In the genomic region with DNA sequence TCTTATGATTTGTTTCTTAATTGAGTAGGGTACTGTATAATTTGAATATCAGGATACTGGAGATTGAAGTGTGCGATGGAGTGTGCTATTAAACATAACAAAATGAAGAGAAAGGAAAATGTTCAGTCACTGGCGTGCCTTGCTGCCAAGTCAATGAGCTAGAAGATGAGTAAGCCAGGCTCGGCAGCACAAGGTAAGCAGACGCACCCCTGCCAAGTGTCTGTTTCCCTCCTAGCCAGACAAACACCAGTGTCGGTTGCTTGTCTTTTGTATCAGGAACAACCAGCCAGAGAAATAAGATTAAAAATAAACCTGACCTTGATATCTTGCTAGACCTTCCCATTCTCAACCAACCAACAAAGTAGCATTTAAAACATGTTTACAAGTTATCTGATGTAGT, we compare ENCODE assay signal across 11 mouse cellular contexts. TPM values are rescaled to one million over a fixed set of nuclear protein-coding genes. Genes with fewer than 3 reads are reported as not detected.
DNase-seq lines count a peak whose midpoint lies in the region; ATAC-seq and TF ChIP-seq lines count a peak whose summit lies in the region.
"Had no signal": no experiment of that assay in that cellular context is flagged by ENCODE, and none has a peak within 500 bp of the region (broad histone marks: within the 10 kb centered on the region; RNA-seq: fewer than 3 reads in every experiment).

No protein-coding gene starts in this region.

- no peak for TF ChIP-seq CTCF in kidney, adult 2 months (conservative IDR thresholded peaks at IDR 0.05; ENCODE audit: insufficient read depth, insufficient read length, low read depth, low read length)
- no peak for TF ChIP-seq CTCF in hindbrain, postnatal 0 days (IDR thresholded peaks at IDR 0.05; ENCODE audit: low read depth)

- TF ChIP-seq POLR2A in kidney, adult 2 months (IDR thresholded peaks at IDR 0.05; ENCODE audit: low read depth, low read length) = no peak

- H3K9ac ChIP-seq in kidney, embryonic 14.5 days (ENCODE audit: low read depth, low read length) = no peak overlapping the region
- no peak overlapping the region for H3K9ac ChIP-seq in hindbrain, postnatal 0 days (replicated peaks; ENCODE audit: low read length)
- H3K9ac ChIP-seq: liver, embryonic 12.5 days had no signal

- H3K27ac ChIP-seq in kidney, adult 2 months (ENCODE audit: insufficient read depth, low read depth, low read length) = no peak overlapping the region
- no peak overlapping the region for H3K27ac ChIP-seq in kidney, embryonic 14.5 days (ENCODE audit: low read depth, low read length)
- no peak overlapping the region for H3K27ac ChIP-seq in hindbrain, postnatal 0 days
- H3K27ac ChIP-seq: liver, embryonic 12.5 days had no signal

- no peak overlapping the region for H3K4me3 ChIP-seq in kidney, adult 2 months (ENCODE audit: insufficient read depth, low read depth, low read length)
- no peak overlapping the region for H3K4me3 ChIP-seq in kidney, embryonic 14.5 days (ENCODE audit: low read length)
- no peak overlapping the region for H3K4me3 ChIP-seq in hindbrain, postnatal 0 days (ENCODE audit: low read length)
- H3K4me3 ChIP-seq: liver, embryonic 12.5 days had no signal

- H3K4me1 ChIP-seq in kidney, adult 2 months (ENCODE audit: control insufficient read depth, insufficient read depth, low read length) = no peaks in the 10 kb centered on the region
- H3K4me1 ChIP-seq in kidney, embryonic 14.5 days (ENCODE audit: control insufficient read depth, insufficient read depth, low read length) = no peaks in the 10 kb centered on the region
- H3K4me1 ChIP-seq in hindbrain, postnatal 0 days (ENCODE audit: insufficient read depth, low read length) = no peaks in the 10 kb centered on the region

- no peak for ATAC-seq in kidney, embryonic 14.5 days (ENCODE audit: low FRiP score, low TSS enrichment)
- no peak for ATAC-seq in hindbrain, postnatal 0 days
- ATAC-seq: intestine, postnatal 0 days; liver, embryonic 12.5 days had no signal

- peak; percentile 68 for DNase-seq in adrenal gland, adult 2 months
- DNase-seq in adrenal gland, adult 18-20 months (ENCODE audit: low spot score in 2 of 2) = no peak
- peak; percentile 26 for DNase-seq in kidney, adult 2 months
- DNase-seq in adrenal gland, adult 8-10 months = peak; percentile 36
- DNase-seq in cerebellum, adult 9-11 months = peak; percentile 79
- DNase-seq in hindbrain, postnatal 0 days (ENCODE audit: low spot score) = no peak
- no peak for DNase-seq in thymus, postnatal 36 days
- DNase-seq: lung, postnatal 4 days had no signal

- WGBS in kidney, adult 2 months = 52% methylated on average over 5 of the region's 5 CpGs
- 93% methylated on average over 5 of the region's 5 CpGs for WGBS in kidney, embryonic 14.5 days
- 65% methylated on average over 5 of the region's 5 CpGs for WGBS in hindbrain, postnatal 0 days

- no peaks in the 10 kb centered on the region for H3K9me3 ChIP-seq in kidney, embryonic 14.5 days (ENCODE audit: control insufficient read depth, low read length)
- no peaks in the 10 kb centered on the region for H3K9me3 ChIP-seq in hindbrain, postnatal 0 days (ENCODE audit: low read length)
- H3K9me3 ChIP-seq: liver, embryonic 12.5 days had no signal

- H3K27me3 ChIP-seq in kidney, adult 2 months (replicated peaks; ENCODE audit: control insufficient read depth, insufficient read depth, low read length) = no peaks in the 10 kb centered on the region
- H3K27me3 ChIP-seq in kidney, embryonic 14.5 days (ENCODE audit: control insufficient read depth, insufficient read depth, low read length) = no peaks in the 10 kb centered on the region
- no peaks in the 10 kb centered on the region for H3K27me3 ChIP-seq in hindbrain, postnatal 0 days (ENCODE audit: insufficient read depth, low read length)

- no peak overlapping the region for H3K4me2 ChIP-seq in kidney, embryonic 14.5 days (replicated peaks; ENCODE audit: low read depth, low read length)
- no peak overlapping the region for H3K4me2 ChIP-seq in hindbrain, postnatal 0 days (ENCODE audit: low read depth, low read length)
- H3K4me2 ChIP-seq: liver, embryonic 12.5 days had no signal

- no peaks in the 10 kb centered on the region for H3K36me3 ChIP-seq in kidney, adult 2 months (ENCODE audit: control insufficient read depth, insufficient read depth, low read length)
- H3K36me3 ChIP-seq in kidney, embryonic 14.5 days (ENCODE audit: control insufficient read depth, insufficient read depth, low read length) = no peaks in the 10 kb centered on the region
- no peaks in the 10 kb centered on the region for H3K36me3 ChIP-seq in hindbrain, postnatal 0 days (ENCODE audit: insufficient read depth, low read length)
- H3K36me3 ChIP-seq: liver, embryonic 12.5 days had no signal

RNA-seq across cellular contexts. Expression of gene Ablim1, which starts 18.2 kb away (rescaled TPM):
- 10 to 100 TPM; 33.6 to 39.9 TPM for total RNA-seq in adrenal gland, adult 2 months (2021)
- polyA plus RNA-seq in adrenal gland, adult 2 months (2012; rRNA removed) = 15.8 and 20.5 TPM in 2 replicates
- 10 to 100 TPM; 28.9 to 50.3 TPM for total RNA-seq in adrenal gland, adult 18-20 months (2021)
- polyA plus RNA-seq in kidney, adult 2 months (2012; rRNA removed) = 34.7 and 38.3 TPM in 2 replicates
- polyA plus RNA-seq in kidney, embryonic 14.5 days (2014; fragmentation: Nextera tagmentation; extraction: Ambion mirVana) = 21.0 and 36.0 TPM in 2 replicates
- 10 to 100 TPM; 31.0 to 43.9 (median 33.1) TPM for total RNA-seq in adrenal gland, adult 8-10 months (2022)
- 71.7 and 110 TPM in 2 replicates for total RNA-seq in hindbrain, postnatal 0 days (2014; rRNA removed)
- 43.0 and 44.7 TPM in 2 replicates for polyA plus RNA-seq in hindbrain, postnatal 0 days (2015; fragmentation: Nextera tagmentation; extraction: Ambion mirVana)

Comparison
In these comparisons a context has a peak if more than half of its experiments do, and no peak if none do; other contexts are left out.
1. DNase-seq: peak in adrenal gland, adult 2 months (single experiment), kidney, adult 2 months (single experiment), adrenal gland, adult 8-10 months (single experiment) and cerebellum, adult 9-11 months (single experiment); none in adrenal gland, adult 18-20 months (0 of 2), hindbrain, postnatal 0 days (single experiment) and thymus, postnatal 36 days (0 of 2).